Mouse (Mus musculus) heart, embryonic 12.5 days (tissue): ENCODE measurements around the gene Gbx1. TPM values are rescaled to one million over a fixed set of nuclear protein-coding genes. Genes with fewer than 3 reads are reported as not detected.

Experiments used
- ATAC-seq: fragments of 200-750 bp; cut with Nextera tagmentation; 2 replicates; pipeline ENCODE4 v1.8.0; 2017; ENCODE audit warnings: moderate TSS enrichment, moderate library complexity; ENCODE audit not compliant: insufficient number of reproducible peaks, low FRiP score
- H3K27ac ChIP-seq: fragments of 300-500 bp; sonication (generic); 2 replicates; pipeline ENCODE4 v1.5.1; 2016; ENCODE audit warnings: mild to moderate bottlenecking, moderate library complexity; ENCODE audit not compliant: poor library complexity, severe bottlenecking
- H3K27me3 ChIP-seq: fragments of 300-500 bp; sonication (generic); replicated peaks from 2 replicates; pipeline ENCODE4 v1.6.1; 2016; ENCODE audit warnings: mild to moderate bottlenecking, moderate library complexity
- H3K36me3 ChIP-seq: fragments of 300-500 bp; sonication (generic); 2 replicates; pipeline ENCODE4 v1.6.1; 2016; ENCODE audit warnings: mild to moderate bottlenecking, moderate library complexity
- H3K4me1 ChIP-seq: fragments of 300-500 bp; sonication (generic); replicated peaks from 2 replicates; pipeline ENCODE4 v1.6.1; 2016; ENCODE audit warnings: mild to moderate bottlenecking
- H3K4me2 ChIP-seq: fragments of 300-500 bp; sonication (generic); 2 replicates; pipeline ENCODE4 v1.6.1; 2016; ENCODE audit warnings: mild to moderate bottlenecking, moderate library complexity
- H3K4me3 ChIP-seq: fragments of 300-500 bp; sonication (generic); 2 replicates; pipeline ENCODE4 v1.5.1; 2016; ENCODE audit warnings: mild to moderate bottlenecking
- H3K9ac ChIP-seq: fragments of 300-500 bp; sonication (generic); 2 replicates; pipeline ENCODE4 v1.6.1; 2016; ENCODE audit warnings: mild to moderate bottlenecking, moderate library complexity
- H3K9me3 ChIP-seq: fragments of 300-500 bp; sonication (generic); replicated peaks from 2 replicates; pipeline ENCODE4 v1.6.1; 2016; ENCODE audit warnings: mild to moderate bottlenecking, moderate library complexity
- WGBS: fragments of 180-500 bp; shearing (Covaris S2); methylation state at CpG from one replicate; pipeline ENCODE4 v1.1.7; 2016; 5-methylcytosine and 5-hydroxymethylcytosine counted together
- polyA plus RNA-seq: library from polyadenylated mRNA; unstranded; fragments of >200 nt; fragmentation: Nextera tagmentation; extraction: Ambion mirVana; gene quantifications from 2 replicates; pipeline ENCODE4 v1.2.1, GENCODE M21; 2016

Gbx1 gene
- polyA plus RNA-seq, 1 experiment from 2014 or later, result not detected

- Histone ChIP-seq H3K4me2 (peak overlapping the region; percentile 73), H3K27me3 (peaks cover 35% of the 10 kb centered on the region), H3K9ac (no peak overlapping the region), H3K4me3 (peak overlapping the region; percentile 42), H3K9me3 (no peaks in the 10 kb centered on the region), H3K4me1 (peaks cover 25% of the 10 kb centered on the region), H3K36me3 (no peaks in the 10 kb centered on the region), H3K27ac (peak overlapping the region; percentile 67)
- WGBS, result 65% methylated on average over 22 of the region's 22 CpGs
- no peak for ATAC-seq
Observed at GRCm38 (mm10) chr5:24539571-24540296, 12.7 kb upstream of the Gbx1 start.

- 65% methylated on average over 16 of the region's 16 CpGs for WGBS
- Histone ChIP-seq H3K4me1 (peaks cover 25% of the 10 kb centered on the region), H3K4me2 (no peak overlapping the region), H3K4me3 (no peak overlapping the region), H3K9me3 (no peaks in the 10 kb centered on the region), H3K9ac (no peak overlapping the region), H3K36me3 (no peaks in the 10 kb centered on the region), H3K27ac (no peak overlapping the region), H3K27me3 (peaks cover 52% of the 10 kb centered on the region)
- ATAC-seq, result no peak
Observed at GRCm38 (mm10) chr5:24537618-24538017, 10.6 kb upstream of the Gbx1 start.

GRCm38 (mm10) chr5:24536511-24536910 lies 9.5 kb upstream of the Gbx1 start:
- WGBS, result 78% methylated on average over 5 of the region's 5 CpGs
- H3K4me1 ChIP-seq, result peaks cover 24% of the 10 kb centered on the region
- H3K27ac ChIP-seq, result no peak overlapping the region
- H3K36me3 ChIP-seq, result no peaks in the 10 kb centered on the region
- H3K9me3 ChIP-seq, result no peaks in the 10 kb centered on the region
- no peak overlapping the region for H3K4me3 ChIP-seq
- no peak overlapping the region; the same call in 1 of the 2 replicates for H3K9ac ChIP-seq
- H3K27me3 ChIP-seq, result peaks cover 63% of the 10 kb centered on the region
- H3K4me2 ChIP-seq, result no peak overlapping the region
- ATAC-seq, result no peak

GRCm38 (mm10) chr5:24535731-24536130 lies 8.7 kb upstream of the Gbx1 start:
- H3K9me3 ChIP-seq, result no peaks in the 10 kb centered on the region
- peaks cover 16% of the 10 kb centered on the region for H3K4me1 ChIP-seq
- H3K27ac ChIP-seq, result no peak overlapping the region
- no peak for ATAC-seq
- no peak overlapping the region for H3K9ac ChIP-seq
- no peak overlapping the region for H3K4me3 ChIP-seq
- WGBS, result 77% methylated on average over 3 of the region's 3 CpGs
- no peaks in the 10 kb centered on the region for H3K36me3 ChIP-seq
- H3K27me3 ChIP-seq, result peaks cover 71% of the 10 kb centered on the region
- no peak overlapping the region for H3K4me2 ChIP-seq

- Histone ChIP-seq H3K27ac (no peak overlapping the region), H3K9ac (no peak overlapping the region), H3K9me3 (no peaks in the 10 kb centered on the region), H3K36me3 (no peaks in the 10 kb centered on the region), H3K4me1 (0 out of 2 replicates have a peak, but pooled peaks cover 2% of the 10 kb centered on the region), H3K27me3 (peaks cover 76% of the 10 kb centered on the region), H3K4me2 (no peak overlapping the region), H3K4me3 (no peak overlapping the region)
- ATAC-seq, result no peak
- WGBS, result 44% methylated on average over 5 of the region's 5 CpGs
Observed at GRCm38 (mm10) chr5:24534292-24534691, 7.3 kb upstream of the Gbx1 start.

GRCm38 (mm10) chr5:24533391-24533790 lies 6.4 kb upstream of the Gbx1 start:
- H3K9me3 ChIP-seq, result no peaks in the 10 kb centered on the region
- H3K36me3 ChIP-seq, result no peaks in the 10 kb centered on the region
- H3K4me3 ChIP-seq, result no peak overlapping the region
- WGBS, result 43% methylated on average over 11 of the region's 11 CpGs
- H3K4me1 ChIP-seq, result no peaks in the 10 kb centered on the region
- peaks cover 81% of the 10 kb centered on the region for H3K27me3 ChIP-seq
- no peak overlapping the region for H3K27ac ChIP-seq
- H3K9ac ChIP-seq, result no peak overlapping the region
- H3K4me2 ChIP-seq, result no peak overlapping the region
- no peak for ATAC-seq

- Histone ChIP-seq H3K9me3 (no peaks in the 10 kb centered on the region), H3K4me3 (no peak overlapping the region), H3K4me1 (peaks cover 15% of the 10 kb centered on the region), H3K4me2 (peak overlapping the region; percentile 32; the same call in 1 of the 2 replicates), H3K27ac (no peak overlapping the region), H3K9ac (no peak overlapping the region), H3K36me3 (no peaks in the 10 kb centered on the region), H3K27me3 (peaks cover 91% of the 10 kb centered on the region)
- 16% methylated on average over 24 of the region's 24 CpGs for WGBS
- ATAC-seq, result peak; percentile 27; the same call in 1 of the 2 replicates
Observed at GRCm38 (mm10) chr5:24530042-24530689, 3.2 kb upstream of the Gbx1 start.

- no peak for ATAC-seq
- Histone ChIP-seq H3K27me3 (peaks cover 96% of the 10 kb centered on the region), H3K36me3 (no peaks in the 10 kb centered on the region), H3K27ac (no peak overlapping the region), H3K4me3 (no peak overlapping the region), H3K9me3 (no peaks in the 10 kb centered on the region), H3K4me1 (peaks cover 15% of the 10 kb centered on the region), H3K4me2 (no peak overlapping the region), H3K9ac (no peak overlapping the region)
- WGBS, result 12% methylated on average over 6 of the region's 6 CpGs
Observed at GRCm38 (mm10) chr5:24527780-24528179, 778 bp upstream of the Gbx1 start.

GRCm38 (mm10) chr5:24526190-24526888 lies 663 bp downstream of the Gbx1 start:
- ATAC-seq, result no peak
- Histone ChIP-seq H3K27me3 (peaks cover 96% of the 10 kb centered on the region), H3K4me1 (peaks cover 15% of the 10 kb centered on the region), H3K27ac (no peak overlapping the region), H3K4me3 (peak overlapping the region; percentile 55), H3K4me2 (peak overlapping the region; percentile 90), H3K36me3 (no peaks in the 10 kb centered on the region), H3K9ac (peak overlapping the region; percentile 66), H3K9me3 (no peaks in the 10 kb centered on the region)
- 2% methylated on average over 93 of the region's 109 CpGs for WGBS

- Histone ChIP-seq H3K9ac (no peak overlapping the region; the same call in 1 of the 2 replicates), H3K4me2 (peak overlapping the region; percentile 90), H3K36me3 (no peaks in the 10 kb centered on the region), H3K27me3 (peaks cover 94% of the 10 kb centered on the region), H3K27ac (no peak overlapping the region), H3K4me1 (peaks cover 15% of the 10 kb centered on the region), H3K9me3 (no peaks in the 10 kb centered on the region), H3K4me3 (peak overlapping the region; percentile 55)
- WGBS, result 5% methylated on average over 34 of the region's 34 CpGs
- ATAC-seq, result no peak
Observed at GRCm38 (mm10) chr5:24525360-24526189, 1.4 kb downstream of the Gbx1 start.
